Mouse (Mus musculus) liver, embryonic 11.5 days (tissue): ENCODE measurements around the gene Ntrk2. TPM values are rescaled to one million over a fixed set of nuclear protein-coding genes. Genes with fewer than 3 reads are reported as not detected.

Experiments
- ATAC-seq: fragments of 200-750 bp; cut with Nextera tagmentation; replicated peaks from 2 replicates; pipeline ENCODE4 v1.8.0; 2017; ENCODE audit warnings: moderate number of reproducible peaks, mild to moderate bottlenecking, moderate TSS enrichment, moderate library complexity; ENCODE audit not compliant: low FRiP score
- DNase-seq: peaks from one replicate; pipeline ENCODE4 v3.0.0-alpha.2; 2017; ENCODE audit warnings: low spot score
- H3K27ac ChIP-seq: fragments of 300-500 bp; sonication (generic); 2 replicates; pipeline ENCODE4 v1.5.1; 2014; ENCODE audit warnings: mild to moderate bottlenecking, low read depth, low read length, control low read depth
- H3K27me3 ChIP-seq: fragments of 300-500 bp; sonication (generic); replicated peaks from 2 replicates; pipeline ENCODE4 v1.6.1; 2014; ENCODE audit warnings: low read length, mixed read lengths; ENCODE audit not compliant: control insufficient read depth, insufficient read depth
- H3K36me3 ChIP-seq: fragments of 300-500 bp; sonication (generic); 2 replicates; pipeline ENCODE4 v1.6.1; 2014; ENCODE audit warnings: mild to moderate bottlenecking, low read length, moderate library complexity, mixed read lengths; ENCODE audit not compliant: control insufficient read depth, insufficient read depth
- H3K4me1 ChIP-seq: fragments of 300-500 bp; sonication (generic); replicated peaks from 2 replicates; pipeline ENCODE4 v1.6.1; 2014; ENCODE audit warnings: low read length, mixed read lengths; ENCODE audit not compliant: control insufficient read depth, insufficient read depth
- H3K4me2 ChIP-seq: fragments of 300-500 bp; sonication (generic); 2 replicates; pipeline ENCODE4 v1.6.1; 2014; ENCODE audit warnings: mild to moderate bottlenecking, control low read depth, moderate library complexity
- H3K4me3 ChIP-seq: fragments of 300-500 bp; sonication (generic); 2 replicates; pipeline ENCODE4 v1.5.1; 2014; ENCODE audit warnings: low read depth, low read length, control low read depth
- H3K9ac ChIP-seq: fragments of 300-500 bp; sonication (generic); 2 replicates; pipeline ENCODE4 v1.6.1; 2014; ENCODE audit warnings: low read depth, low read length, control low read depth
- H3K9me3 ChIP-seq: fragments of 300-500 bp; sonication (generic); 2 replicates; pipeline ENCODE4 v1.6.1; 2016; ENCODE audit warnings: low read length, inconsistent platforms, mixed read lengths; ENCODE audit not compliant: control insufficient read depth
- WGBS: fragments of 180-500 bp; shearing (Covaris S2); extraction: QIAGEN DNeasy Blood & Tissue Kit; methylation state at CpG from one replicate; pipeline ENCODE4 v1.1.7; 2014; 5-methylcytosine and 5-hydroxymethylcytosine counted together
- polyA plus RNA-seq: library from polyadenylated mRNA; unstranded; fragments of >200 nt; fragmentation: Nextera tagmentation; extraction: Ambion mirVana; gene quantifications from 2 replicates; pipeline ENCODE4 v1.2.1, GENCODE M21; 2014

Ntrk2 gene
- polyA plus RNA-seq, 1 experiment from 2014 or later: 1.9 TPM

DNA sequence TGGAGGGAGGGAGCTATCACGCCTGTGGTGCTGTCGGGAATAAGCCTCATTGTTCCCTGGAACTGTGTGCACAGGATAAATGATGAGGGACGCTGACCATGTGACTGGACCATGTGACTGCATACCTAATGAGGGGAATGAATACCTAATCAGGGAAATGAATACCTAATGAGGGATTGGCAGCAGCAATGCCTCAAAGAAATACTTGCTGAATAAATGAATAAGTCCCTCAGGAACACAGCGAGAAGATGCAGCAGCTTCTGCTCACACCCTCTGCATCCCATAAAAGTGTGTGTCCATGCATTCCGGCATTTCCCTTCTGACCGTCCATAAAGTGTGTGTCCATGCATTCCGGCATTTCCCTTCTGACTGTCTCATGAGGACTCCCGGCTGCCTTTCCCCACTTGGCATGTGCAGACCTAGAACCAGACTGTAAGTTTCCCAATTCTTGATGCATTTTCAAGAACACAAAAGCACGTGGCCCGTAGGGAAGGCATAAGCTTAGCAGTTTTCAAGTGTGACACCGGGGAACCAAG lies 338.0 kb downstream of the Ntrk2 start:
- H3K27me3 ChIP-seq: no peaks in the 10 kb centered on the region
- DNase-seq: no peak
- H3K4me2 ChIP-seq: no peak overlapping the region
- no peaks in the 10 kb centered on the region for H3K9me3 ChIP-seq
- no peaks in the 10 kb centered on the region for H3K4me1 ChIP-seq
- H3K27ac ChIP-seq: no peak overlapping the region
- H3K4me3 ChIP-seq: no peak overlapping the region
- no peak overlapping the region for H3K9ac ChIP-seq
- no peak for ATAC-seq
- 83% methylated on average over 11 of the region's 11 CpGs for WGBS
- no peaks in the 10 kb centered on the region for H3K36me3 ChIP-seq

DNA sequence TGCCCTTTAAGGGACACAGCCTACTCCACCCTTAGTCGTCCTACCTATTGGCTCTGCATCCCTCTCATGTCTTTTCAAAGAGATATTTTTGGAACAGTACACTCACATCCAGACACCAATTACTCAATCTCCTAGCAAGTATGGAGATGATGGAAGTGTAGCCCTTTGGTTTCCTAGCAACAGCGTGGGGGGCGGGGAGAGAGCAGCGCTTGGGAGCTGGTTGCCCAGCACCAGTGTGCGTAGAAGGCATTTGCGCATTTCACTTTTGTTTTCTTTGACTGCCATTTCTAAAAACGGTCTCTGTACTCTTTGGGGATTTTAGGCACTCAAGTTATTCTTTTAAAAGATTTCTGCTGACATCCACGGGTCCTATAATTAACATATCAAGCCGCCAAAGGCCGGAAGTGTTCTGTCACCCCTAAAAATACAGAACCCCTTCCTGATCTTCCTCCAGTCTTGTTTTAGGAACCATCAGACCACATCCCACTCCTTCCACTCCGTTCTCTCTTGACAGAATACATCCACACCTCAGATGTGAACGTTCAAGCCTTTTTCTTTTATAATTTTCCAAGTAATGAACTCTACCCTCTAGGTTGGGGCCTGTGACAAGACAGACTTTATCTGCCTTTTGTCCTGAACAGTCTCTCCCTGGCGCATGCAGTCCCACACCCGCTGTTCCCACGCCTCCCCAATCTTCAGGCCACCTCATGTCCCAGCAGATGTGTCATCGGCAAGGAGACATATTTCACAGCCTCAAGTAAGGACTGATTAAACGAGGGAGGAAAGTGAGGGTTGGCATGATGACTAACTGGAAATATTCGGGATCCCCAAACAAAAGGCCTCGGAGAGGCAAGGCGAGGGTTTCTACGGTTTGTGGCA lies 339.5 kb downstream of the Ntrk2 start:
- Histone ChIP-seq H3K27me3 (no peaks in the 10 kb centered on the region), H3K36me3 (no peaks in the 10 kb centered on the region), H3K27ac (no peak overlapping the region), H3K4me1 (no peaks in the 10 kb centered on the region), H3K9ac (no peak overlapping the region), H3K4me3 (no peak overlapping the region), H3K4me2 (no peak overlapping the region), H3K9me3 (no peaks in the 10 kb centered on the region)
- DNase-seq (no peak), ATAC-seq (no peak)
- WGBS: 60% methylated on average over 21 of the region's 21 CpGs

DNA sequence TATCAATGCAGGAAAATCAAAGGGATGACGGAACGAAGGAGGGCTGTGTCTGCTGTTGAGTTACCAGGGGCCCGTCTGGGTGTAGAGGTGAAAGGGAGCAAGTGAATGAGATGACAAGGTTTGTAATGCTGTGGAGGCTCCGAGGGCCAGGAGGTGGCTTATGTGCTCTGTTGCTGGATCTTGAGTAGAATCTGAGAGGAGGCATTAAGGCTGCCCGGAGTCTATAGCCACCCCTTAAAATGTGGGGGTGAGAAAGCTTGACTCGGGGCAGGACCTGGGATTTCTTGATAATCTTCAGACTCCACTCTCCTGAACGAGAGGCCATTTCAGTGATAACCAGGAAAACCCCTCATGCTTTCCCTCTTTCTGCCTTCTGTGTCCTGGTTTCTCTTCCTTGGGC lies 340.2 kb downstream of the Ntrk2 start:
- ATAC-seq: no peak
- Histone ChIP-seq H3K9ac (no peak overlapping the region), H3K4me1 (no peaks in the 10 kb centered on the region), H3K27me3 (no peaks in the 10 kb centered on the region), H3K4me3 (no peak overlapping the region), H3K9me3 (no peaks in the 10 kb centered on the region), H3K36me3 (no peaks in the 10 kb centered on the region), H3K4me2 (no peak overlapping the region), H3K27ac (no peak overlapping the region)
- no peak for DNase-seq
- WGBS: 81% methylated on average over 7 of the region's 7 CpGs

DNA sequence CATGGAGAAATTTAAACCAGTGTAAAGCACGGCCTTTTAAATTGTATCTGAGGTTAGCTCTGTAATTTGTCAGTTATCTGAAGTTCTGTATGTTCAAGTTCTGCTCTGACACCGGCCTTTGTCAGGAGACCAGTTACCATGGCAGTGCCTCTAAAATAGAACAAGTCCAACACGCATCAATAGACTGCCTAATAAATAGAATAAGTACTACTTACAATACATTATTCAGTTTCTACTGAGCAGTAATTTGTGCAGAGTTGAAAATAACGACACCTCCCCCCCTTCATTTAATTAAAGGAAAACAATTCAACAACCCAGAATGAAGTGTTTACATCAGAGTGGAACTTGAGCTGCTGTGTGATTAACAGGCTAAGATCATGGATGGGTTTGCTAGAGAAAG lies 341.6 kb downstream of the Ntrk2 start:
- H3K4me3 ChIP-seq: no peak overlapping the region
- WGBS: 74% methylated on average over 4 of the region's 4 CpGs
- no peaks in the 10 kb centered on the region for H3K27me3 ChIP-seq
- DNase-seq (no peak), ATAC-seq (no peak)
- no peaks in the 10 kb centered on the region for H3K4me1 ChIP-seq
- H3K36me3 ChIP-seq: no peaks in the 10 kb centered on the region
- no peak overlapping the region for H3K9ac ChIP-seq
- H3K27ac ChIP-seq: no peak overlapping the region
- H3K9me3 ChIP-seq: no peaks in the 10 kb centered on the region
- no peak overlapping the region for H3K4me2 ChIP-seq

DNA sequence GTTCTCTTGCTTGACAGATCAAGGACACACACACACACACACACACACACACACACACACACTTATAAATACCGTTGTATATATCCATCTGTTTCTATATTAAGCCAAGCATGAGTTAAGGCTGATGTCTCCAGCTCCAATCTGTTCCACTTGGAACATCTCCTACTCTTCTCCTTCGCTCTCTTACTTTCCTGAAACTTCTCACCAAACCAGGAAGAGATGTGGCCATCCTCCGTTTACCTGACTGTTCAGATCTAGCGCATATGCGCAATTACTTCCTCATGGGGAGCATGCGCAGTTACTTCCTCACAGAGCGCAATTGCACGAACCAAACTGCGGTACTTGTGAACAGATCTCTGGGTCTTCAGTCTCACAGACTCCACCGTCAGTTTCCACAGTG lies 342.4 kb downstream of the Ntrk2 start:
- no peaks in the 10 kb centered on the region for H3K36me3 ChIP-seq
- ATAC-seq (no peak), DNase-seq (no peak)
- no peak overlapping the region for H3K4me3 ChIP-seq
- 84% methylated on average over 10 of the region's 10 CpGs for WGBS
- H3K9ac ChIP-seq: no peak overlapping the region
- H3K9me3 ChIP-seq: no peaks in the 10 kb centered on the region
- H3K27ac ChIP-seq: no peak overlapping the region
- no peaks in the 10 kb centered on the region for H3K27me3 ChIP-seq
- H3K4me1 ChIP-seq: no peaks in the 10 kb centered on the region
- no peak overlapping the region for H3K4me2 ChIP-seq

DNA sequence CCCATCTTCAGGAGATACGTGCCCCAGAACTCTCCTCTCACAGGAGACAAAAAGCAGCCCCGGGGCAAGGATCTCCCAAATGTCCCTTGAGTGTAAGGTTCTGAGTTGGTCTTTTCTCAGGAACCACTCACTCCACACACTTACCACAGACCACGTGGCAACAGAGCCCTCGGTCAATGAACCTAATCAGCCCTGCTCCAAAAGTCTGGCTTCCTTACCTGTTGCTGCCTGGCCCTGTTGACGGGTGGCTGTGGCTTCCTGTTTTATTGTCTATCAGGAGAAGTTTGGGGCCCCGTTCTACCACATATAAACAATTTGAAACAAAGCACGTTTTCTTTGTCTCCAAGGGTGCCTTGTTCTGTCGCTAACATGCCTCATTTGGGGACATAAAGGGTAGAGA lies 357.6 kb downstream of the Ntrk2 start:
- ATAC-seq (no peak), DNase-seq (no peak)
- H3K4me3 ChIP-seq: no peak overlapping the region
- no peaks in the 10 kb centered on the region for H3K4me1 ChIP-seq
- no peak overlapping the region for H3K9ac ChIP-seq
- H3K9me3 ChIP-seq: no peaks in the 10 kb centered on the region
- H3K4me2 ChIP-seq: no peak overlapping the region
- H3K27ac ChIP-seq: no peak overlapping the region
- H3K27me3 ChIP-seq: no peaks in the 10 kb centered on the region
- WGBS: 66% methylated on average over 8 of the region's 8 CpGs
- no peaks in the 10 kb centered on the region for H3K36me3 ChIP-seq

DNA sequence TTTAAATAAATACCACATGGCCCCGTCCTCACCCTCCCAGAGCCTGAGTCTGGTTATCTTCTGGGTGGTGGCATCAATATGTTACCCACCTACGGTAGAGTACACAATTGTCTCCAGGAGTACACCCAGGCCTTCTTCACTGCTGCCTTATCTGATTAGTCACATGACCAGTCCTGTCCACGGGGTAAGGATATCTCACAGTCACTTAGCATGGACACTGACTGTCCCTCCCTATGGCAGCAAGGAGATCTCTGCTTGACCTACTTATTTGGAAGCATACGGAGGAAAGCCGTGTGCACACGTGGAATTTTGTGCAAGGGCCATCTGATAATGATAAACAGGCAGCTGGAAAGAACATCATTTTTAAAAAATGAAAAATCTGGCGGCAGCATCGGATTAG lies 367.5 kb downstream of the Ntrk2 start:
- Histone ChIP-seq H3K9ac (no peak overlapping the region), H3K27me3 (no peaks in the 10 kb centered on the region), H3K36me3 (no peaks in the 10 kb centered on the region), H3K4me1 (no peaks in the 10 kb centered on the region), H3K4me3 (no peak overlapping the region), H3K27ac (no peak overlapping the region), H3K4me2 (no peak overlapping the region), H3K9me3 (no peaks in the 10 kb centered on the region)
- DNase-seq (no peak), ATAC-seq (no peak)
- WGBS: 68% methylated on average over 8 of the region's 8 CpGs

DNA sequence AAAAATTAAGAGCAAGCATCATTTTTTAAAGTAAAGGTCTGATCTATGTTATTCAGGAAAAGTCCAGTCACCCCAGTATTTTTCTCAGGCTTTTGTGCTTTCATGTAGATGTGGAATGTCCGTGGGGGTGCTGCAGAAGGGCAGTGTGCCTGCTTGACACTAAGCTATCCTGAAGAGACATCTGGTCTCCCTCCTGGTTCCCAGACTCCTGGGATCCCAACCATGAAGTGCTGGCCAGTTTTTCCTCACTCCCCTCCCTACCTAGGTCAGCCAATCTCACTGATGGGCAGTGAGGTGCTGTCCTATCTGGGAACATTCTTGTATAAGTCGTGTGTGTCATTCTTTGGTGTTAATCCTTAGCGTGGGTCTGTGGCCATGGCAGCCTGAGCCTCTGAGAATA lies 369.7 kb downstream of the Ntrk2 start:
- Histone ChIP-seq H3K4me2 (no peak overlapping the region), H3K4me1 (no peaks in the 10 kb centered on the region), H3K4me3 (no peak overlapping the region), H3K9me3 (no peaks in the 10 kb centered on the region), H3K9ac (no peak overlapping the region), H3K36me3 (no peaks in the 10 kb centered on the region), H3K27ac (no peak overlapping the region), H3K27me3 (no peaks in the 10 kb centered on the region)
- DNase-seq: no peak
- no peak for ATAC-seq
- WGBS: 81% methylated on average over 3 of the region's 3 CpGs

DNA sequence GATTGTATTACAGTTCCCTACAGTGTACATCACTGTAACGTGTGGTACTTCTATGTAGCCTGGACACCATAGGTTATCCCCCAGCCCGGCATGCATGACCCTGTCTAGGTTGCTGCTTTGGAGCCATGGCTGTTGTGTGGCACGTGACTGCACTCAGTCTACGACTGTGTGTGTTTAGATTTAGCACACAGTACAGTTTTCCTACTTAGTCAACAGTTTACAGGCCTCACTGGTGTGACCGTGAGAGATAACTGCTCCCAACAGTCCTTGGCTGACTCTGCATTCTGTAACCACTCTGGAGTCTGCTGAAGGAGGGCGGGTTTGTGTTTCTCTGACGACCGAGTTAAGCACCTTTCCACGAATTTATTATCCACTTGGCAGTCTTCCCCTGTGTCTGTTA lies 370.1 kb downstream of the Ntrk2 start:
- no peak overlapping the region for H3K4me3 ChIP-seq
- no peak for ATAC-seq
- H3K27me3 ChIP-seq: no peaks in the 10 kb centered on the region
- no peak overlapping the region for H3K4me2 ChIP-seq
- H3K9me3 ChIP-seq: no peaks in the 10 kb centered on the region
- no peaks in the 10 kb centered on the region for H3K4me1 ChIP-seq
- H3K9ac ChIP-seq: no peak overlapping the region
- DNase-seq: no peak
- H3K36me3 ChIP-seq: no peaks in the 10 kb centered on the region
- H3K27ac ChIP-seq: no peak overlapping the region
- 71% methylated on average over 9 of the region's 9 CpGs for WGBS
